Mouse (Mus musculus) kidney, adult 2 months (tissue): Measurements from ENCODE around the gene Phf12.

ENCODE experiments used
- CTCF ChIP-seq: fragments of 200-500 bp; conservative IDR thresholded peaks from 2 replicates; pipeline ENCODE4 v1.5.1; 2011; ENCODE audit warnings: low read depth, mild to moderate bottlenecking, control low read depth, low read length, moderate library complexity, mixed read lengths; ENCODE audit not compliant: insufficient read depth, insufficient read length
- POLR2A ChIP-seq: fragments of 200-500 bp; IDR thresholded peaks from one replicate; pipeline ENCODE4 v1.6.1; 2011; ENCODE audit warnings: low read depth, low read length, control low read depth

DNA sequence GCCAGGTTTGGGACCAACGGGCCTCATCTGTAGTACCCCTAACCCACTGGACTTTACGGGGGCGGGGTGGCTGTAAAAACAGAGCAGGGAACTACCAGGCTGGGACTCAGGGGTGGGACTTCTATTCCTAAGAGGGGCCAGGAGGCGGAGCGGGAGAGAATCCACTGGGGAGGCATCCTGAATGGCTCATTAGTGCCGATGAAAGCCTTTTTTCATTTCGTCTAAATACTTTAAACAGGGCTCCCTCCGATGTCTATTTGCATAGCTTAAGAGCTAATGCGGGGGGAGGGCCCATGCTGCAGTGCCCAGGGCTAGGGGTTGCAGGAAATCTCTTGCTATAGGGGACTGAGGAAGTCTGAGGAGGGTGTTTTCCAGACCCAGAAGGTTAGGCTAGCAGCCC is 34.7 kb upstream of the Phf12 start:
- TF ChIP-seq CTCF (no peak), POLR2A (no peak)
